Mouse (Mus musculus): ENCODE measurements at regions not wholly inside any gene's neighbourhood (a gene's known extent, or its start where the extent isn't known, plus 50 kb on each side); places are given as distances from the start of the nearest gene placed in this dataset.
A peak's percentile ranks its signal among the peaks of the same experiment; 100 is the strongest.

DNA sequence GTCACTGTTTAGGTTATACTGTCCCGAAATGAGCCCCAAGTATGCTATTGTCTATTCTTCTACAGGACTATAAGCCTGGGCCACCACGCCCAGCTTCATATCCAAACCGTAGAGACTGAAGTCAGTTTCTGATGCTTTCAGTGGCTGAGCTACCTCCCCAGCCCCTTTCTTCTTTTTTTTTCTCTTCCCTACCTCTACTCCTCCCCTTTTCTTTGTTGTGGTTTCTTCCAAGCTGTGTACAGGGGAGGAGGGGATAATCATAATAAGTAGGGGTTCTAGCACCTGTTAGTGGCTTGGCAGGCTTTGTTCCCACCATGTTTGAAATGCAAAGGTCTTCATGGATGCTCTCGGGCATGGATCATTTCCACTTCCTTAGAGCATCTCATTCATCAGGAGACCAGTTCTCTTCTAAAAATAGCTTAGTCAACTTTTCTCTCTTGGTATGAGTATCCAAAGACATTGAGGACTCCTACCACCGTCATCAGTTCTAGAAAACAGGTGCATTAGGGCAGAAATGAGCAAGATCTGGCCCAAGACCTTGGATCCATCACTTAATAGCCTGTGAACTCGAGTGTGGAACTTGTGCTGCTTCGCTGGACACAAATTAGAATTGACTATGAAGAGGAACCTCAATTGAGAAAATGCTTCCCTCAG is 1383.5 kb downstream of the Gsdmc2 start:
- Histone ChIP-seq H3K27ac (no peak overlapping the region), H3K27me3 (ENCODE audit: insufficient read depth, low read length) (no peaks in the 10 kb centered on the region), H3K9me3 (replicated peaks; ENCODE audit: low read length) (no peaks in the 10 kb centered on the region), H3K36me3 (ENCODE audit: insufficient read depth, low read length) (no peaks in the 10 kb centered on the region), H3K4me1 (replicated peaks; ENCODE audit: insufficient read depth, low read length) (no peaks in the 10 kb centered on the region), H3K4me3 (replicated peaks; ENCODE audit: low read depth, low read length) (no peak overlapping the region), H3K4me2 (ENCODE audit: low read length) (no peak overlapping the region), H3K9ac (ENCODE audit: low read depth, low read length) (no peak overlapping the region)
- ATAC-seq (replicated peaks; ENCODE audit: low FRiP score, low read depth) (no peak), DNase-seq (ENCODE audit: low spot score) (no peak)
- 83% methylated on average over 7 of the region's 7 CpGs for WGBS
- TF ChIP-seq CTCF (IDR thresholded peaks at IDR 0.05; ENCODE audit: low read depth), result no peak

DNA sequence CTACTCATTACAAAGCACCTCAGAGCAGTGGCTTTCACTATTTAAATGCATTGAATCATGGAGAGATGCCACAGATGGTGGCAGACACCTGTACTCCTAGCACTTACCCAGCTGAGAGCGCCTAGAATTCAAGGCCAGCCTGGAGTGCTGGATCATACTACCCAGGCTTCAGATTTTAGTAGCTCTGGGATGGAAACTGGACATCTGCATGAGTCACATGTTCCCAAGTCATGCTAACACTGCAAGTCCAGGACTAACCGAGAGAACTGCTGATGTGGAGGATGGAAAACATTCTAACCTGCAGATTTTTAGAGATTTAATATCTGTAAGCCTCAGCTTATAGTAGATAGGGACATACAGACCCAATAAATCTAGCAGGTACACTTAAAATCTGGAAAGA is 1384.3 kb downstream of the Gsdmc2 start:
- Histone ChIP-seq H3K9ac (ENCODE audit: low read depth, low read length) (no peak overlapping the region), H3K4me1 (replicated peaks; ENCODE audit: insufficient read depth, low read length) (no peaks in the 10 kb centered on the region), H3K4me3 (replicated peaks; ENCODE audit: low read depth, low read length) (no peak overlapping the region), H3K36me3 (ENCODE audit: insufficient read depth, low read length) (no peaks in the 10 kb centered on the region), H3K27ac (no peak overlapping the region), H3K9me3 (replicated peaks; ENCODE audit: low read length) (no peaks in the 10 kb centered on the region), H3K27me3 (ENCODE audit: insufficient read depth, low read length) (no peaks in the 10 kb centered on the region), H3K4me2 (ENCODE audit: low read length) (no peak overlapping the region)
- no peak for DNase-seq (ENCODE audit: low spot score)
- ATAC-seq (replicated peaks; ENCODE audit: low FRiP score, low read depth), result no peak
- TF ChIP-seq CTCF (IDR thresholded peaks at IDR 0.05; ENCODE audit: low read depth), result no peak
- 85% methylated on average over 2 of the region's 2 CpGs for WGBS

DNA sequence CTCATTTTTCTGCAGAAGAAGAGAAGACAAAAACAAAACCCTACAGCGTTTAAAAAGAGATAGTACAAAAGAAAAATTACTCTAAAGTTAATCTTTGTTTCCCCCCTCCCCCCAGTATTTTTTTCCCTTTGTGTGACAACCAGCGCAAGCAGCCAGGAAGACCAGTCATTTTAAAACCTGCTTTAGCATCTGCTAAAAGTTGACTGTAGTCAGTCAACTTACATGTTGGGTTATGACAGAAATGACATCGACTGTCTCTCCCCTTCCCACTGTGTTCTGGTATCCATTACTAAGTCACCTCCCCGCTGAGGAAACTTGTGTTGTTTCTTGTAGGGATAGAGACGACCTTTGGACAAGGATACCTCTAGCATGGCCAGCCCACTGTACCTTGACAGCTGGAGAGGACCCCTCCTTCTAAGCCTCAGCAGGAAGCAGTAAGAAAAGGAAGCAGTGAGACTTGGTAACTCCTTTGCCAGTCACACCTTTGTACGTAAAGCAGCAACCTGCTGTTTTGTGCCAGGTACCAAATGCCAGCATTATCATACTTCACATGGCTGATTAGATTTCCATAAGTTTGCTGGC is 1384.9 kb downstream of the Gsdmc2 start:
- Histone ChIP-seq H3K4me3 (replicated peaks; ENCODE audit: low read depth, low read length) (no peak overlapping the region), H3K9ac (ENCODE audit: low read depth, low read length) (no peak overlapping the region), H3K9me3 (replicated peaks; ENCODE audit: low read length) (no peaks in the 10 kb centered on the region), H3K27ac (no peak overlapping the region), H3K27me3 (ENCODE audit: insufficient read depth, low read length) (no peaks in the 10 kb centered on the region), H3K4me1 (replicated peaks; ENCODE audit: insufficient read depth, low read length) (no peaks in the 10 kb centered on the region), H3K36me3 (ENCODE audit: insufficient read depth, low read length) (no peaks in the 10 kb centered on the region), H3K4me2 (ENCODE audit: low read length) (no peak overlapping the region)
- 72% methylated on average over 6 of the region's 6 CpGs for WGBS
- ATAC-seq (replicated peaks; ENCODE audit: low FRiP score, low read depth) (peak; percentile 71), DNase-seq (ENCODE audit: low spot score) (no peak)
- no peak for TF ChIP-seq CTCF (IDR thresholded peaks at IDR 0.05; ENCODE audit: low read depth)

DNA sequence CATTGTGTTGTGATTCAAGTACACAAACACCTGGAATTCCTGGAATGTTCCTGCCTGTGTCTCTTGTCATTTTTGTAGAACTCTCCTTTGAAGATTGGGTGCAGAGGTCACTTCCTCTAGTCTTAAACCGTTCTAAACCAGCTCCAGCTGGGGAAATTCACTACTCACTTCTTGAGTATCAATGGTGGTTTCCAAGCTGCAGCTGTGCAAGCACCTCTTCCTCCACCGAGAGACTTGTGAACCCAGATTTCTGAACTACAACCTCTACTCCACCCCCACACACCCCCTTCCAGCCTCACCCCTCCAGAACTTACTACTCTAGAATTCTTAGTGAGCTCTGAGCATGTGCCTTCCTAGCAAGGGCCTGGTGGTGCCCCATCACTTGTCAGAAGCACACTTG is 1387.0 kb downstream of the Gsdmc2 start:
- Histone ChIP-seq H3K9ac (ENCODE audit: low read depth, low read length) (no peak overlapping the region), H3K4me2 (ENCODE audit: low read length) (no peak overlapping the region), H3K4me3 (replicated peaks; ENCODE audit: low read depth, low read length) (no peak overlapping the region), H3K4me1 (replicated peaks; ENCODE audit: insufficient read depth, low read length) (no peaks in the 10 kb centered on the region), H3K36me3 (ENCODE audit: insufficient read depth, low read length) (no peaks in the 10 kb centered on the region), H3K9me3 (replicated peaks; ENCODE audit: low read length) (no peaks in the 10 kb centered on the region), H3K27me3 (ENCODE audit: insufficient read depth, low read length) (no peaks in the 10 kb centered on the region), H3K27ac (no peak overlapping the region)
- 24% methylated on average over 2 of the region's 2 CpGs for WGBS
- ATAC-seq (replicated peaks; ENCODE audit: low FRiP score, low read depth) (no peak), DNase-seq (ENCODE audit: low spot score) (peak; percentile 62)
- no peak for TF ChIP-seq CTCF (IDR thresholded peaks at IDR 0.05; ENCODE audit: low read depth)

DNA sequence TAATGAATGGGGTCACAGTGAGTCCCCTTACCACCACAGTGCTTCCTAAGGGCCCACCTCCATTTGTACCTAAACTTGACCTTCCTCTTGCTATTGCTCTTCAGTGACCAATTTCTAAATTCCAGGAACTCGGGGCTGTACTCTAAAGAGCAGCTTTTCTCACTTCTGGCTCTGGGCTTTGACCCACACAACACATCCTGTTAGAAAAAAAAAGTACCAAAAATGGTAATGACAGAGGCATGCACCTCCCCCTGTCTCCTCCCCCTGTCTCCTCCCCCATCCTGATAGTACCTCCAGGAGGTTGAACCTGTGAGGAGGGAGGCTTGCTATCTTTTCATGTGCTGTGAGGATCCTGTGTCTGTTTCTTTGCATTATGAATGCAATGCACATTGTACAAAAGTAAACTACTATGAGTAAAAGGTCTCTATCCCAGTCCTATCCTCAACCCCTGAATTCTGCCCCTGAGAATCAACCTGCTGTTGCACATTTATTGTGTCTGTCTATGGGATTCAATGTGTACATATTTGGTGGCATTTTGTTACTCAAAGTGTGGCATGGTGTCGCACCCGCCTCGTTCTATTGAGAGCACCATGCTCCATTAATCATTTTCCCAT is 1387.8 kb downstream of the Gsdmc2 start:
- Histone ChIP-seq H3K4me2 (ENCODE audit: low read length) (no peak overlapping the region), H3K27ac (no peak overlapping the region), H3K4me3 (replicated peaks; ENCODE audit: low read depth, low read length) (no peak overlapping the region), H3K4me1 (replicated peaks; ENCODE audit: insufficient read depth, low read length) (no peaks in the 10 kb centered on the region), H3K27me3 (ENCODE audit: insufficient read depth, low read length) (no peaks in the 10 kb centered on the region), H3K9ac (ENCODE audit: low read depth, low read length) (no peak overlapping the region), H3K36me3 (ENCODE audit: insufficient read depth, low read length) (no peaks in the 10 kb centered on the region), H3K9me3 (replicated peaks; ENCODE audit: low read length) (no peaks in the 10 kb centered on the region)
- DNase-seq (ENCODE audit: low spot score) (no peak), ATAC-seq (replicated peaks; ENCODE audit: low FRiP score, low read depth) (no peak)
- 56% methylated on average over 4 of the region's 4 CpGs for WGBS
- TF ChIP-seq CTCF (IDR thresholded peaks at IDR 0.05; ENCODE audit: low read depth), result no peak

DNA sequence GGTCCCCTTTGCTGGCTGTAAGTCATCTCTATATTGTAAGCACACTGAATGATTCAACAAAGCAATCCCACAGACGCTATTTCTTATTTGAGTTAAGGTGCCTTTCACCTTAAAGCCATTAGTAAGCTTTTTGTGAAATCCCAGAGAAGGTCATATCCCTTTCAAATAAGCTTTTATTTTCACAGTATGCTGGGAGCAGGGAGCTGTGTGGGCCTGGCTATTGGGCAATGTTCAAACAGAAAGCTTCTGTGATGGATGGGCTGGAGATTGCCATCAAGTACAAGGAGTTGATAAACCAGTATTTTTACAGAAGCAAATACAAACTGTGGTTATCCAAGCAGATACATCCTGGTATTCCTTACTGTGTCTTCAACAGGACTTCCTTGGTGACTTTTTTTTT is 1389.0 kb downstream of the Gsdmc2 start:
- Histone ChIP-seq H3K4me1 (replicated peaks; ENCODE audit: insufficient read depth, low read length) (no peaks in the 10 kb centered on the region), H3K4me3 (replicated peaks; ENCODE audit: low read depth, low read length) (no peak overlapping the region), H3K9ac (ENCODE audit: low read depth, low read length) (no peak overlapping the region), H3K36me3 (ENCODE audit: insufficient read depth, low read length) (no peaks in the 10 kb centered on the region), H3K27me3 (ENCODE audit: insufficient read depth, low read length) (no peaks in the 10 kb centered on the region), H3K4me2 (ENCODE audit: low read length) (no peak overlapping the region), H3K9me3 (replicated peaks; ENCODE audit: low read length) (no peaks in the 10 kb centered on the region), H3K27ac (no peak overlapping the region)
- ATAC-seq (replicated peaks; ENCODE audit: low FRiP score, low read depth) (no peak), DNase-seq (ENCODE audit: low spot score) (no peak)
- TF ChIP-seq CTCF (IDR thresholded peaks at IDR 0.05; ENCODE audit: low read depth), result no peak
- 71% methylated on average over 1 of the region's 1 CpGs for whole genome bisulfite sequencing
